Mouse (Mus musculus) midbrain, embryonic 11.5 days (tissue): ENCODE data around the gene Carm1. TPM values are rescaled to one million over a fixed set of nuclear protein-coding genes. Genes with fewer than 3 reads are reported as not detected.

Source experiments
- ATAC-seq: fragments of 200-750 bp; cut with Nextera tagmentation; 2 replicates; pipeline ENCODE4 v1.8.0; 2017; ENCODE audit warnings: moderate TSS enrichment, moderate library complexity; ENCODE audit not compliant: low FRiP score
- DNase-seq: peaks from one replicate; pipeline ENCODE4 v3.0.0; 2015; ENCODE audit warnings: low spot score; ENCODE audit errors: missing footprints
- H3K27ac ChIP-seq: fragments of 300-500 bp; sonication (generic); 2 replicates; pipeline ENCODE4 v1.5.1; 2014; ENCODE audit warnings: low read depth, low read length
- H3K27me3 ChIP-seq: fragments of 300-500 bp; sonication (generic); 2 replicates; pipeline ENCODE4 v1.6.1; 2014; ENCODE audit warnings: mild to moderate bottlenecking, low read length, moderate library complexity, mixed read lengths; ENCODE audit not compliant: control insufficient read depth, insufficient read depth
- H3K36me3 ChIP-seq: fragments of 300-500 bp; sonication (generic); 2 replicates; pipeline ENCODE4 v1.6.1; 2014; ENCODE audit warnings: mild to moderate bottlenecking, low read length, moderate library complexity, mixed read lengths; ENCODE audit not compliant: control insufficient read depth, insufficient read depth
- H3K4me1 ChIP-seq: fragments of 300-500 bp; sonication (generic); 2 replicates; pipeline ENCODE4 v1.6.1; 2014; ENCODE audit warnings: low read length; ENCODE audit not compliant: control insufficient read depth, insufficient read depth
- H3K4me2 ChIP-seq: fragments of 300-500 bp; sonication (generic); 2 replicates; pipeline ENCODE4 v1.6.1; 2014; ENCODE audit warnings: mild to moderate bottlenecking, moderate library complexity
- H3K4me3 ChIP-seq: fragments of 300-500 bp; sonication (generic); 2 replicates; pipeline ENCODE4 v1.5.1; 2014; ENCODE audit warnings: low read depth, low read length
- H3K9ac ChIP-seq: fragments of 300-500 bp; sonication (generic); 2 replicates; pipeline ENCODE4 v1.6.1; 2014; ENCODE audit warnings: low read length
- H3K9me3 ChIP-seq: fragments of 300-500 bp; sonication (generic); 2 replicates; pipeline ENCODE4 v1.6.1; 2016; ENCODE audit warnings: low read length; ENCODE audit not compliant: control insufficient read depth
- WGBS: fragments of 180-500 bp; shearing (Covaris S2); extraction: QIAGEN DNeasy Blood & Tissue Kit; methylation state at CpG from one replicate; pipeline ENCODE4 v1.1.7; 2014; 5-methylcytosine and 5-hydroxymethylcytosine counted together
- polyA plus RNA-seq: library from polyadenylated mRNA; unstranded; fragments of >200 nt; fragmentation: Nextera tagmentation; extraction: Ambion mirVana; gene quantifications from 2 replicates; pipeline ENCODE4 v1.2.1, GENCODE M21; 2014

The Carm1 gene
- polyA plus RNA-seq, 1 experiment from 2014 or later = 63.1 TPM

DNA sequence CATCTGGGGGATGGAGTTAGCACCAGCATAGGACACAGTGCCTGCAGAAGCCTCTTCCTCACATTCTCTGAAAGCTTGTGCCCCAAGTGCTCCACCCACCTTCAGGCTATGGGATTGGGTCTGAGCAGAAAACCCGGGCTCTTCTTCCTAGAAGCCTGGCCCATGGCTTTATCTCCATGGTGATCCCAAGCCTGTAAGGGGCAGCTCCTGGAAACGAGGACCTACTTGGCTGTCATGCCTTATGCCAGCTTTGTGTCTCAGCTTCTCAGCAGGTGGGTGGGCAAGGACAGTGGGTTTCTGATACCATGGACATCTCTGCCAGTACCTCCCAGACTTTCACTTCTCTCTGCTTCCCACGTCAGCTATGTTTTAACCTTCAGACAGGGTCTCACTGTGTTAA is 31.5 kb downstream of the Carm1 start:
- Histone ChIP-seq H3K4me3 (no peak overlapping the region), H3K27me3 (no peaks in the 10 kb centered on the region), H3K4me2 (no peak overlapping the region), H3K27ac (no peak overlapping the region), H3K9ac (no peak overlapping the region), H3K36me3 (peaks cover 27% of the 10 kb centered on the region), H3K4me1 (no peaks in the 10 kb centered on the region), H3K9me3 (no peaks in the 10 kb centered on the region)
- ATAC-seq (no peak), DNase-seq (peak; percentile 62)
- 57% methylated on average over 3 of the region's 3 CpGs for WGBS

DNA sequence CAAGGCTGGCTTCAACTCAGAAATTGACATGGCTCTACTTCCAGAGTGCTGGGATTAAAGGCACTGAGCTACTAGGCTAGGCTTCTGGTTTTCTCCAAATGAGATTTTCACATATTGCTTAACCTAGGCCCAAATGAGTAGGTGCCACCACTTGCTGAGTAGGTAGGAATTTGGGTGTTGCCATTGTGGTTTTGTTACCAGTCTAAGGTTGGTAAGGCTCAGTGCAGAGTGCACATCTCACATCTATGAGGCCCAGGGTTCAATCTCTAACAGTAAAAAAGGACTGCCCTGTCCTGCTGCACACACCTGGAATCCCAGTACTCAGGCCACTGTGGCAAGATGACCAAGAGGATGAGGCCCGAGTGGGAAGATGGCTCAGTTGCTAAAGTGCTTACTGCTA is 38.7 kb downstream of the Carm1 start:
- Histone ChIP-seq H3K4me1 (no peaks in the 10 kb centered on the region), H3K36me3 (peaks cover 52% of the 10 kb centered on the region), H3K27ac (no peak overlapping the region), H3K27me3 (no peaks in the 10 kb centered on the region), H3K9me3 (no peaks in the 10 kb centered on the region), H3K4me2 (no peak overlapping the region), H3K9ac (no peak overlapping the region), H3K4me3 (no peak overlapping the region)
- no peak for ATAC-seq
- 89% methylated on average over 1 of the region's 1 CpGs for WGBS
- peak; percentile 64 for DNase-seq

DNA sequence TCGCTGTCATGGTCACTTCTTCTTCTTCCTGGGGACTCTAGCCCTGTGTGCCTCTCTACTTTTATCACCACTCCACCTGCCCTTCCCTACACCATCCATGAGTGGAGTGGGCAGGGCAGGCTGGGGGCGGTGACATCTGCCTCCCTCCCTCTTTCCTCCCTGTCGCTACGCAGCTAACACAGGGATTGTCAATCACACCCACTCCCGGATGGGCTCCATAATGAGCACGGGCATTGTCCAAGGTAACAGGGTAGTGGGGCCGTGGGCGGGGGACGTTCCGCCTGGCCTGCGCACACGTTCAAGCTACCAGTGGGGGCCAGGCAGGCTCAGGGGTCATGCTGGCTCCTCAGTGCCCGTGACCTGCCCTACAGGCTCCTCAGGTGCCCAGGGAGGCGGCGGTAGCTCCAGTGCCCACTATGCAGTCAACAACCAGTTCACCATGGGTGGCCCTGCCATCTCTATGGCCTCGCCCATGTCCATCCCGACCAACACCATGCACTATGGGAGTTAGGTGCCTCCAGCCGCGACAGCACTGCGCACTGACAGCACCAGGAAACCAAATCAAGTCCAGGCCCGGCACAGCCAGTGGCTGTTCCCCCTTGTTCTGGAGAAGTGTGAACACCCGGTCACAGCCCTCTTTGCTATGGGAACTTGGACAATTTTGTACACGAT is 41.1 kb downstream of the Carm1 start:
- Histone ChIP-seq H3K36me3 (peaks cover 47% of the 10 kb centered on the region), H3K27ac (no peak overlapping the region), H3K27me3 (no peaks in the 10 kb centered on the region), H3K9me3 (no peaks in the 10 kb centered on the region), H3K4me1 (peaks cover 4% of the 10 kb centered on the region), H3K4me3 (no peak overlapping the region), H3K9ac (no peak overlapping the region), H3K4me2 (no peak overlapping the region)
- DNase-seq (no peak), ATAC-seq (no peak)
- WGBS = 93% methylated on average over 23 of the region's 23 CpGs

DNA sequence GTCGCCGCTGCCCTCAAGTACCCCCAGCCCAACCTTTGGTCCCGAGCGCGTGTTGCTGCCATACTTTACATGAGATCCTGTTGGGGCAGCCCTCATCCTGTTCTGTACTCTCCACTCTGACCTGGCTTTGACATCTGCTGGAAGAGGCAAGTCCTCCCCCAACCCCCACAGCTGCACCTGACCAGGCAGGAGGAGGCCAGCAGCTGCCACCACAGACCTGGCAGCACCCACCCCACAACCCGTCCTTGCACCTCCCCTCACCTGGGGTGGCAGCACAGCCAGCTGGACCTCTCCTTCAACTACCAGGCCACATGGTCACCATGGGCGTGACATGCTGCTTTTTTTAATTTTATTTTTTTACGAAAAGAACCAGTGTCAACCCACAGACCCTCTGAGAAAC is 41.7 kb downstream of the Carm1 start:
- Histone ChIP-seq H3K9ac (no peak overlapping the region), H3K27ac (no peak overlapping the region), H3K27me3 (no peaks in the 10 kb centered on the region), H3K36me3 (peaks cover 42% of the 10 kb centered on the region), H3K4me1 (peaks cover 4% of the 10 kb centered on the region), H3K9me3 (no peaks in the 10 kb centered on the region), H3K4me3 (no peak overlapping the region), H3K4me2 (no peak overlapping the region)
- DNase-seq = no peak
- 88% methylated on average over 8 of the region's 8 CpGs for WGBS
- ATAC-seq = no peak

GRCm38 (mm10) chr9:21589538-21589937 is 42.8 kb downstream of the Carm1 start:
- H3K36me3 ChIP-seq = peaks cover 34% of the 10 kb centered on the region
- DNase-seq (no peak), ATAC-seq (no peak)
- WGBS = 93% methylated on average over 5 of the region's 5 CpGs
- H3K27me3 ChIP-seq = no peaks in the 10 kb centered on the region
- H3K4me3 ChIP-seq = no peak overlapping the region
- no peaks in the 10 kb centered on the region for H3K9me3 ChIP-seq
- H3K9ac ChIP-seq = no peak overlapping the region
- H3K4me2 ChIP-seq = no peak overlapping the region
- peaks cover 12% of the 10 kb centered on the region for H3K4me1 ChIP-seq
- no peak overlapping the region for H3K27ac ChIP-seq

DNA sequence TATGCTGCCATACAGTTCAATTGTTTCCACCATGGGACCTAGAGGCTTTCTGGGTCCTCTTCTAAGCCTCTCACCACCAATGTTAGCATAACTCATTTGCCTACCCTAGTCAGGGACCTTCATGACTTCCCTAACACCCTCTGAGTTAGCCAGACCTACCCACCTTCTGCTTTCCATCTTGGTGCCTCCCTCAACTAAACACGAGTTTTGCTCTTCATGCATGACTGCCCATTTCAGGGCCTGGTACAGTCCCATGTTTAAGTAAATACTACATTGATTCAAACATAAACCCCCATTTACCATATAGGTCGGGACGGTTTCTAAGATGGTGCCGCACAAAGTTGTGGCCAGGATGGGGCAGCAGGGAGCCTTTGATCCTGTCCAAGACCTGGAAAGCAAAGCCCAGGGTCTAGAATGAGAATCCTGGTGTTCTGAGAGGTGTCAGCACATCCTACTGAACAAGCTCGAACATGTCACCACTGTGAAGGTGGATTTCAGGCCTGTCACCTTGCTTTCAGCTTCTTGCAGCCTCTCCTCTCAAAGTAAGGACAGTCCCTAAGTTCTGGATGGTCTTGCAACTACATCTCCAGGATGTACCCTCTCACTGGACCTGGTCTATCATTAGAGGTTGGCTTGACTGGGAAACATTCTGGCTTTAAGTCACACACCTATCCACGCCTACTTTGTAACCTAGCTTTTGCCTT is 44.6 kb downstream of the Carm1 start:
- Histone ChIP-seq H3K27ac (no peak overlapping the region), H3K36me3 (peaks cover 23% of the 10 kb centered on the region), H3K4me2 (no peak overlapping the region), H3K27me3 (no peaks in the 10 kb centered on the region), H3K4me1 (peaks cover 12% of the 10 kb centered on the region), H3K4me3 (no peak overlapping the region), H3K9ac (no peak overlapping the region), H3K9me3 (no peaks in the 10 kb centered on the region)
- no peak for ATAC-seq
- WGBS = 86% methylated on average over 6 of the region's 6 CpGs
- no peak for DNase-seq

- H3K27me3 ChIP-seq = no peaks in the 10 kb centered on the region
These were observed 45.4 kb downstream of the Carm1 start for GRCm38 (mm10) chr9:21591831-21592702.

DNA sequence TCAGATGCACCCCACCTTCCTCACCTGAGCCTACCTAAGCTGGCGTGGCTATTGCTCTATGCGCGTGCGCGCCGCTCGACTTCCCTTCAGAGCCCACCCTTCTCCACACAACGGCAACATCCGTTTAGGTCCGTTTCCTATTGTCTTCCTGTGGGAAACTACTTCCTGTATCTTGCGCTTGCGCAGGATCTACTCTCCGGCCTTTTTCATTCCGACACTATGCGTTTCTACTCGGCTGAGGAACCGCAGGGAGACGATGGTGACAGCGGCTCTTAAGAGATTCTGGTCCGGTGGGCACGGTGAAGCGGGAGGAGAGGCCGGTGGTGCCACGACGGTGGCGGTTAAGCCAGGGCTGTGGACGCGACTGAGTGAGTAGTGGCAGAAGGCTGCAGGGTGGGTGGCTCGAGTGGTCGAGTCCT is 46.0 kb downstream of the Carm1 start, which contains the start of the genes Timm29 and Yipf2:
Gene Timm29, plus strand, starts transcription at position 20 of the 419 bp plus-strand sequence.
Gene Yipf2, minus strand, starts transcription at position 126 of the 419 bp plus-strand sequence.
- peak within 1 kb of the TSS; percentile 80 for H3K4me3 ChIP-seq
- H3K36me3 ChIP-seq = peaks cover 14% of the 10 kb centered on the region
- ATAC-seq (peak; percentile 92), DNase-seq (peak; percentile 99)
- H3K9me3 ChIP-seq = no peaks in the 10 kb centered on the region
- peaks cover 12% of the 10 kb centered on the region for H3K4me1 ChIP-seq
- H3K4me2 ChIP-seq = peak within 1 kb of the TSS; percentile 97
- no peaks in the 10 kb centered on the region for H3K27me3 ChIP-seq
- WGBS = under 1% methylated on average over 30 of the region's 30 CpGs
- peak within 1 kb of the TSS; percentile 65 for H3K27ac ChIP-seq
- H3K9ac ChIP-seq = peak within 1 kb of the TSS; percentile 88

More at GRCm38 (mm10) chr9:21591831-21592702, 45.4 kb downstream of the Carm1 start:
- Histone ChIP-seq H3K4me1 (peaks cover 12% of the 10 kb centered on the region), H3K27ac (0 out of 2 replicates have a peak overlapping the region, but pooled peaks have one; percentile 36), H3K9me3 (no peaks in the 10 kb centered on the region), H3K4me2 (peak overlapping the region; percentile 97), H3K4me3 (peak overlapping the region; percentile 80), H3K9ac (peak overlapping the region; percentile 72), H3K36me3 (peaks cover 15% of the 10 kb centered on the region)
- WGBS = 21% methylated on average over 17 of the region's 17 CpGs
- ATAC-seq (no peak; the same call in 1 of the 2 replicates), DNase-seq (no peak)
